Mouse (Mus musculus): ENCODE data around the gene Dbx1.

DNA sequence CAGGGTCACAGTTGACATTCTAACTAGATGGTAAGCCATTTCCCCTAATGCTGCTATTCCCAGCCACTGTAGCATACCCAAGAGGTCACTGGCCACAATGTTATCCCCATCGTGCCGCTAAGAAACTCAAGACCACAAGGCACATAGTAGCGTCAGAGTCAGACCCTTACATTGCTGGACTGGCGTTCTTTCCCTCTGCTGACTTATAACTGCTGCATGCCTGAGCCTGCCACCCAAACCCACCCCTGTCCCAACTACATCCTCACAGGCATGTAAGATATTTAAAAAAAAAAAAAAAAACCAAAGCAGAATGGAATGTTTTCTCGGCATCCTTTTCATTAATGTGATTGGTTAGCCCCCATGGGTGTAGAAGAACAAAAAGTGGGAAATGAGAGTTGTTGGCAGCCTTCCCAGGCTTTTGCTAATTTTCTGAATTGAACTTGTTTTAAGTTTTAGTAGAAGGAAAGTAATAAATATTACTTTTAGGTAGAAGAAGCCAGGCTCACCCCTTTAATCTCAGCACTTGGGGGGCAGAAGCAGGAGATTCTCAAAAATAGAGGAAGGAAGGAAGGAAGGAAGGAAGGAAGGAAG, 50.0 kb downstream of the Dbx1 start:
- TF ChIP-seq CTCF (IDR thresholded peaks at IDR 0.05; ENCODE audit: extremely low read depth, insufficient read length, insufficient replicate concordance, low read depth, low read length) (no peak), POLR2A (IDR thresholded peaks at IDR 0.05; ENCODE audit: low read depth, low read length) (no peak)
